Comparison of ENCODE assay signal across 15 mouse cellular contexts in the genomic region with DNA sequence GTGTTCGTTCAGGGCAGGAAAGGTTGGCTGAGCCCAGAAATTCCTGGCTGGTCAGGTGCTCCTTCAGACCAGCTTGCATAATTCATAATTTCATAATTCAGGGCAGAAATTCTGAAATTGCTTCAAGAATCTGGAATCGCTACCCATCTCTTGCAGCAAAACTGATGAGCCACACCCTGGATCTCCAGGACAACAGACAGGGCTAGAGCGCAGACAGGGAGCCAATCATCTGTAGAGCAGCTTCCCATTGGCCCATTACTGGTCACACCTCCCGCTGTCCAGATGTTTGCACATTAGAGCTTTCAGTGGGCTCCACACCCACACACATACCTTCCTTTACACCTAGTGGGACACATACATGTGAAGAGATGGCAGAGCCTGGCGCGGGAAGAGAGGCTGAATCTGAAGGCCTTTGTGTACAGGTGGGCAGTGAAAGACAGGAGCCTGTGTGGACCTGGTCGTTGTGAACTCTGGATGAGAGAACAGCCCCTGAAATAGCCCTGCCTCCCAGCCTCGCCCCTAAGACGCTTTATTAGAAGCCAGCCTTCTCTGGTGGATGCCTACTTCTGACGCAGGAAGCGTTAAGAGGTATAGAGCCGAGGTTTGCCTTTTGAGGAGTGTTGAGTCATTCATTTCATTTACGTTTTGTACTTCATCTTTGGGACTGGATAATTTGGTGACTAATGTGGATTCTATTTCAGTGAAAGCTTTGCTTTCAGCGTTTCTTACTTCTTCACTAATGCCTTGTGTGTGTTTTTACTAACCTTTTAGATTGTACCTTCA.
"Had no signal": no experiment of that assay in that cellular context is flagged by ENCODE, and none has a peak within 500 bp of the region (broad histone marks: within the 10 kb centered on the region; RNA-seq: fewer than 3 reads in every experiment).

No protein-coding gene starts in this region.

- H3K36me3 ChIP-seq: liver, embryonic 13.5 days; midbrain, embryonic 10.5 days; neural tube, embryonic 13.5 days; stomach, embryonic 15.5 days had no signal

- H3K9me3 ChIP-seq: limb, embryonic 12.5 days; liver, embryonic 13.5 days; midbrain, embryonic 10.5 days; neural tube, embryonic 13.5 days; stomach, embryonic 15.5 days had no signal

- H3K4me2 ChIP-seq: limb, embryonic 12.5 days; liver, embryonic 13.5 days; neural tube, embryonic 13.5 days; stomach, embryonic 15.5 days had no signal

- H3K27me3 ChIP-seq: limb, embryonic 12.5 days; liver, embryonic 13.5 days; neural tube, embryonic 13.5 days; stomach, embryonic 15.5 days had no signal

- H3K4me1 ChIP-seq: liver, embryonic 13.5 days; midbrain, embryonic 10.5 days; neural tube, embryonic 13.5 days; stomach, embryonic 15.5 days had no signal

- H3K27ac ChIP-seq: limb, embryonic 12.5 days; liver, embryonic 13.5 days; midbrain, embryonic 10.5 days; neural tube, embryonic 13.5 days; stomach, embryonic 15.5 days had no signal

- H3K9ac ChIP-seq: limb, embryonic 12.5 days; liver, embryonic 13.5 days; neural tube, embryonic 13.5 days; stomach, embryonic 15.5 days had no signal

- DNase-seq: kidney, adult 2 months; kidney, postnatal 25 days; liver; liver, embryonic 13.5 days; lung, adult 2 months; lung, postnatal 10 days; midbrain, embryonic 14.5 days; retina, postnatal 1 day; right cerebral cortex, postnatal 4 days; spleen, adult 18-20 months; thymus, postnatal 36 days had no signal

- H3K4me3 ChIP-seq: limb, embryonic 12.5 days; liver, embryonic 13.5 days; midbrain, embryonic 10.5 days; neural tube, embryonic 13.5 days; stomach, embryonic 15.5 days had no signal
